Comparison of ENCODE assay signal across 17 mouse cellular contexts in genomic region chr2:8628007-8628406, GRCm38 (mm10).
"Had no signal": no experiment of that assay in that cellular context is flagged by ENCODE, and none has a peak within 500 bp of the region (broad histone marks: within the 10 kb centered on the region; RNA-seq: fewer than 3 reads in every experiment).

No protein-coding gene starts in this region.

- H3K36me3 ChIP-seq: midbrain, embryonic 10.5 days; midbrain, embryonic 12.5 days; neural tube, embryonic 13.5 days; neural tube, embryonic 15.5 days had no signal

- H3K4me2 ChIP-seq: lung, embryonic 14.5 days; midbrain, embryonic 12.5 days; neural tube, embryonic 13.5 days; neural tube, embryonic 15.5 days had no signal

- H3K4me3 ChIP-seq: midbrain, embryonic 10.5 days; midbrain, embryonic 12.5 days; myocyte; neural tube, embryonic 13.5 days; neural tube, embryonic 15.5 days had no signal

- H3K4me1 ChIP-seq: midbrain, embryonic 10.5 days; midbrain, embryonic 12.5 days; neural tube, embryonic 13.5 days; neural tube, embryonic 15.5 days had no signal

- H3K9me3 ChIP-seq: midbrain, embryonic 10.5 days; midbrain, embryonic 12.5 days; neural tube, embryonic 13.5 days; neural tube, embryonic 15.5 days had no signal

- H3K27ac ChIP-seq: midbrain, embryonic 10.5 days; midbrain, embryonic 12.5 days; neural tube, embryonic 13.5 days; neural tube, embryonic 15.5 days had no signal

- H3K27me3 ChIP-seq: midbrain, embryonic 12.5 days; neural tube, embryonic 13.5 days; neural tube, embryonic 15.5 days had no signal

- H3K9ac ChIP-seq: lung, embryonic 14.5 days; midbrain, embryonic 12.5 days; neural tube, embryonic 13.5 days; neural tube, embryonic 15.5 days had no signal

- ATAC-seq: midbrain, embryonic 16.5 days had no signal

- DNase-seq: lung, embryonic 14.5 days; lung, postnatal 10 days; lung, postnatal 4 days; midbrain, embryonic 14.5 days; retina, postnatal 1 day; right cerebral cortex, postnatal 25 days; right cerebral cortex, postnatal 4 days; spleen, adult 18-20 months; thymus, adult 18-20 months; thymus, postnatal 14 days; thymus, postnatal 36 days had no signal
